Mouse (Mus musculus) heart, adult 2 months (tissue): ENCODE measurements around the gene Zc3h12a. TPM values are rescaled to one million over a fixed set of nuclear protein-coding genes. Genes with fewer than 3 reads are reported as not detected.

Experiments
- DNase-seq, 2 experiments: peaks; one replicate each; pipeline ENCODE4 v3.0.0; 2021
- H3K27ac ChIP-seq: fragments of 200-600 bp; 2 replicates; pipeline ENCODE4 v1.8.1; 2022
- H3K27me3 ChIP-seq: fragments of 200-500 bp; 2 replicates; pipeline ENCODE4 v1.6.1; 2012; ENCODE audit warnings: mild to moderate bottlenecking, low read length, inconsistent platforms, mixed read lengths; ENCODE audit not compliant: control insufficient read depth, insufficient read depth
- H3K36me3 ChIP-seq: fragments of 200-500 bp; 2 replicates; pipeline ENCODE4 v1.6.1; 2012; ENCODE audit warnings: low read length, inconsistent platforms; ENCODE audit not compliant: control insufficient read depth, insufficient read depth
- H3K4me1 ChIP-seq: fragments of 200-500 bp; 2 replicates; pipeline ENCODE4 v1.6.1; 2011; ENCODE audit warnings: low read length; ENCODE audit not compliant: control insufficient read depth, insufficient read depth
- H3K4me3 ChIP-seq: fragments of 200-600 bp; 2 replicates; pipeline ENCODE4 v1.8.1; 2022
- H3K79me2 ChIP-seq: fragments of 200-500 bp; replicated peaks from 2 replicates; pipeline ENCODE4 v1.6.1; 2012; ENCODE audit warnings: mild to moderate bottlenecking, inconsistent platforms, low read length, moderate library complexity, mixed read lengths; ENCODE audit not compliant: control insufficient read depth, insufficient read depth
- H3K9ac ChIP-seq: fragments of 200-500 bp; 2 replicates; pipeline ENCODE4 v1.6.1; 2012; ENCODE audit warnings: low read depth, mild to moderate bottlenecking, control low read depth, inconsistent platforms, low read length, mixed read lengths
- CTCF ChIP-seq: fragments of 200-600 bp; IDR thresholded peaks from 2 replicates; pipeline ENCODE4 v1.8.1; 2022; ENCODE audit warnings: antibody characterized with exemption, mild to moderate bottlenecking, moderate library complexity
- EP300 ChIP-seq: fragments of 200-500 bp; IDR thresholded peaks from 2 replicates; pipeline ENCODE4 v1.6.1; 2011; ENCODE audit warnings: low read depth, low read length, control low read depth; ENCODE audit not compliant: insufficient read depth
- POLR2A ChIP-seq: fragments of 200-500 bp; IDR thresholded peaks from 2 replicates; pipeline ENCODE4 v1.6.1; 2011; ENCODE audit warnings: mild to moderate bottlenecking, low read depth, low read length, control low read depth; ENCODE audit not compliant: insufficient read depth
- WGBS: fragments of 180-500 bp; shearing (Covaris S2); methylation state at CpG from one replicate; pipeline ENCODE4 v1.1.7; 2018; 5-methylcytosine and 5-hydroxymethylcytosine counted together
- intact Hi-C: fragments of 180-260 bp; cut with DNase I; formaldehyde crosslinking; loops from one replicate; pipeline ENCODE4 v1.15.1; 2025
- polyA plus RNA-seq: library from polyadenylated mRNA; depleted of rRNA; stranded (reverse); fragments of >200 nt; gene quantifications from 2 replicates; pipeline ENCODE4 v1.2.3, GENCODE M21; 2012
- total RNA-seq, 2 experiments: library from RNA; stranded (reverse); gene quantifications; 2 replicates each; pipeline ENCODE4 v1.2.3; 2021

Gene Zc3h12a
- total and polyA plus RNA-seq, 3 experiments: 3.0 to 5.0 (median 4.8) TPM

DNA sequence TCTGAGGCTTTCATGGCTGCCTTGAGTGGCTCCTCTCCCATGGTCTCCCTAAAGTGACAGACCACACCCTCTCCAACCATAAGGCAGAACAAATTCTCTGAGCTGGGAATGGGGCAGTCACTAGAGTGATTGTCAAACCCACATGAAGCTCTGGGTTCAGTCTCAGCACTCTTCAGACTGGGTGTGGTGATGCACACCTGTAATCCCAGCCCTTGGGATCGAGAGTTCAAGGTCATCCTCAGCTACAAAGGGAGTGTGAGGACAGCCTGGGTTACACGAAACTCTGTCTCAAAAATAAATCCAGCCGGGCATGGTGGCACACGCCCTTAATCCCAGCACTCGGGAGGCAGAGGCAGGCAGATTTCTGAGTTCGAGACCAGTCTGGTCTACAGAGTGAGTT, 24.8 kb upstream of the Zc3h12a start:
- intact Hi-C loops: no loop called here
- Histone ChIP-seq H3K4me3 (no peak overlapping the region), H3K27ac (no peak overlapping the region), H3K79me2 (no peaks in the 10 kb centered on the region), H3K27me3 (no peaks in the 10 kb centered on the region), H3K36me3 (no peaks in the 10 kb centered on the region), H3K4me1 (no peaks in the 10 kb centered on the region), H3K9ac (no peak overlapping the region)
- no peak for DNase-seq
- 75% methylated on average over 6 of the region's 6 CpGs for WGBS
- TF ChIP-seq EP300: no peak
- no peak for TF ChIP-seq CTCF
- TF ChIP-seq POLR2A: no peak

- intact Hi-C loops: no loop called here
- H3K36me3 ChIP-seq: no peaks in the 10 kb centered on the region
- WGBS: 22% methylated on average over 5 of the region's 5 CpGs
- no peak for TF ChIP-seq EP300
- TF ChIP-seq POLR2A: no peak
- TF ChIP-seq CTCF: no peak
- H3K9ac ChIP-seq: no peak overlapping the region
- no peaks in the 10 kb centered on the region; the same call in 1 of the 2 replicates for H3K4me1 ChIP-seq
- DNase-seq: peak in 1 of 2 experiments; percentile 15
- H3K79me2 ChIP-seq: no peaks in the 10 kb centered on the region
- H3K27ac ChIP-seq: no peak overlapping the region
- no peak overlapping the region for H3K4me3 ChIP-seq
- H3K27me3 ChIP-seq: no peaks in the 10 kb centered on the region
Measured at GRCm38 (mm10) chr4:125149460-125149859, 21.8 kb upstream of the Zc3h12a start.

DNA sequence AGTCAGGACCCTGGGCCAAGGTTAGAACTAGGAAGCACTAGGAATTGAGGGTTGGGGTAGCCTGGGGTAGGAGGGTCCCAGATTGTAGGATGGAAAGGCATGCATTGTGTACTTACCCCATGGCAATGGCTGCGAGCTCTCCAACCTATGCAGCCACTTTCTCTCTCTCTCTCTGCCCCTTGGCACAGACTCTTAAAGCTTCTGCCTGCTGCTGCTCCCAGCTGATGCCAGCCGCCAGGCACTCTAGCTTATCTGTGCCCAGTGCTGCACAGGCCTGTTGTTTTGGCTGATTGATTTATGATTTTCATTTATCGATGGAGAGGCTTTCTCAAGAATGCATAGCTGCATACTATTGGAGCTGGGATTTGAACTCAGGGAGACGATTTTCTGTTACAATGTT, 20.3 kb upstream of the Zc3h12a start:
- intact Hi-C loops: no loop called here
- Histone ChIP-seq H3K27ac (no peak overlapping the region), H3K4me3 (no peak overlapping the region), H3K9ac (no peak overlapping the region), H3K27me3 (no peaks in the 10 kb centered on the region), H3K4me1 (no peaks in the 10 kb centered on the region; the same call in 1 of the 2 replicates), H3K79me2 (no peaks in the 10 kb centered on the region), H3K36me3 (no peaks in the 10 kb centered on the region)
- no peak for DNase-seq
- WGBS: 86% methylated on average over 4 of the region's 4 CpGs
- TF ChIP-seq POLR2A: no peak
- no peak for TF ChIP-seq EP300
- no peak for TF ChIP-seq CTCF

- Histone ChIP-seq H3K9ac (no peak overlapping the region), H3K27me3 (no peaks in the 10 kb centered on the region), H3K79me2 (no peaks in the 10 kb centered on the region), H3K4me3 (no peak overlapping the region), H3K4me1 (no peaks in the 10 kb centered on the region; the same call in 1 of the 2 replicates), H3K27ac (no peak overlapping the region), H3K36me3 (no peaks in the 10 kb centered on the region)
- peak; percentile 49 to 72 for DNase-seq
- WGBS: 19% methylated on average over 10 of the region's 10 CpGs
- no peak for TF ChIP-seq POLR2A
- TF ChIP-seq CTCF: no peak
- no peak for TF ChIP-seq EP300
- intact Hi-C loops: no loop called here
Measured at GRCm38 (mm10) chr4:125145213-125145612, 17.6 kb upstream of the Zc3h12a start.

DNA sequence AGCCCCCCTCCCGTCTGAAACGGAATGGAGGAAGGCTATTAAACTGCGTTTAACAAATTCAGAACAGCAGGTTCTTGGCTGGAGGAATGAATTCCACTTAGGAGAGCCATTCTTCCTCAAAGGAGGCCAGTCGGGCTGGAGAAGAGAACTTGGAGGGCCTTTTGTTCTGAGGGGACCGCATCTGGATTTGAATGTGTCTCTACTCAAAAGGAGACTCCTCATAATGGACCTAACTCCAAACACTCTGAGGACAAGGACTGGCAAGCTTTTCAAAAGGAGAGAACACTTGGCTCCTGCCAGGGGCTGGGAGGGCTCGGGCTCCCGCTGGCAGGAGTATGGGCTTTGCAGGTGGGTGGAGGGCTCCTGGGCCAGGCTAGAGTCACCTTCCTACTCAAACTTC, 17.0 kb upstream of the Zc3h12a start:
- no peak for TF ChIP-seq EP300
- no peaks in the 10 kb centered on the region for H3K27me3 ChIP-seq
- H3K4me1 ChIP-seq: no peaks in the 10 kb centered on the region; the same call in 1 of the 2 replicates
- intact Hi-C loops: no loop called here
- H3K9ac ChIP-seq: no peak overlapping the region
- H3K79me2 ChIP-seq: no peaks in the 10 kb centered on the region
- no peak overlapping the region for H3K27ac ChIP-seq
- no peak overlapping the region for H3K4me3 ChIP-seq
- no peaks in the 10 kb centered on the region for H3K36me3 ChIP-seq
- 42% methylated on average over 7 of the region's 7 CpGs for whole genome bisulfite sequencing
- peak in 1 of 2 experiments; percentile 15 for DNase-seq

- H3K27ac ChIP-seq: no peak overlapping the region
- no peaks in the 10 kb centered on the region for H3K79me2 ChIP-seq
Measured at GRCm38 (mm10) chr4:125144211-125144610, 16.6 kb upstream of the Zc3h12a start.

More at GRCm38 (mm10) chr4:125144211-125144610, 16.6 kb upstream of the Zc3h12a start:
- no peak for TF ChIP-seq CTCF
- TF ChIP-seq POLR2A: no peak
- no peak for TF ChIP-seq EP300
- Histone ChIP-seq H3K9ac (no peak overlapping the region), H3K27me3 (no peaks in the 10 kb centered on the region), H3K4me3 (no peak overlapping the region), H3K36me3 (no peaks in the 10 kb centered on the region), H3K4me1 (no peaks in the 10 kb centered on the region; the same call in 1 of the 2 replicates)
- intact Hi-C loops: no loop called here
- 63% methylated on average over 5 of the region's 5 CpGs for WGBS
- no peak for DNase-seq
